Mouse (Mus musculus) liver, adult 2 months (tissue): ENCODE measurements at regions not wholly inside any gene's neighbourhood (a gene's known extent, or its start where the extent isn't known, plus 50 kb on each side); places are given as distances from the start of the nearest gene placed in this dataset.

Experiments used
- DNase-seq: peaks from one replicate; pipeline ENCODE4 v3.0.0-alpha.2; 2011; ENCODE audit warnings: low read depth, low spot score; ENCODE audit errors: extremely low read depth
- H3K27ac ChIP-seq: fragments of 200-500 bp; replicated peaks from 2 replicates; pipeline ENCODE4 v1.5.1; 2012; ENCODE audit warnings: low read depth, mild to moderate bottlenecking, control low read depth, inconsistent platforms, low read length; ENCODE audit not compliant: insufficient read depth
- H3K27me3 ChIP-seq: fragments of 200-500 bp; 2 replicates; pipeline ENCODE4 v1.6.1; 2012; ENCODE audit warnings: mild to moderate bottlenecking, moderate library complexity, low read length, inconsistent platforms; ENCODE audit not compliant: control insufficient read depth, insufficient read depth
- H3K36me3 ChIP-seq: fragments of 200-500 bp; 2 replicates; pipeline ENCODE4 v1.6.1; 2012; ENCODE audit warnings: low read length, inconsistent platforms; ENCODE audit not compliant: control insufficient read depth, insufficient read depth
- H3K4me1 ChIP-seq: fragments of 200-500 bp; 2 replicates; pipeline ENCODE4 v1.6.1; 2011; ENCODE audit warnings: low read length; ENCODE audit not compliant: control insufficient read depth, insufficient read depth
- H3K4me3 ChIP-seq: fragments of 200-500 bp; 2 replicates; pipeline ENCODE4 v1.5.1; 2011; ENCODE audit warnings: low read depth, mild to moderate bottlenecking, control low read depth, low read length, moderate library complexity; ENCODE audit not compliant: insufficient read depth
- H3K79me2 ChIP-seq: fragments of 200-500 bp; 2 replicates; pipeline ENCODE4 v1.6.1; 2012; ENCODE audit warnings: inconsistent platforms, mild to moderate bottlenecking, low read length, moderate library complexity; ENCODE audit not compliant: control insufficient read depth, insufficient read depth
- H3K9ac ChIP-seq: fragments of 200-500 bp; 2 replicates; pipeline ENCODE4 v1.6.1; 2012; ENCODE audit warnings: low read depth, mild to moderate bottlenecking, control low read depth, inconsistent platforms, low read length
- CTCF ChIP-seq: fragments of 200-500 bp; IDR thresholded peaks from 2 replicates; pipeline ENCODE4 v1.5.1; 2011; ENCODE audit warnings: low read depth, low read length, control low read depth
- POLR2A ChIP-seq: fragments of 200-500 bp; IDR thresholded peaks from 2 replicates; pipeline ENCODE4 v1.6.1; 2011; ENCODE audit warnings: low read length, control low read depth; ENCODE audit not compliant: insufficient read depth; ENCODE audit errors: extremely low read depth
- WGBS: fragments of 180-500 bp; shearing (Covaris S2); methylation state at CpG from one replicate; pipeline ENCODE4 v1.1.7; 2018; 5-methylcytosine and 5-hydroxymethylcytosine counted together

DNA sequence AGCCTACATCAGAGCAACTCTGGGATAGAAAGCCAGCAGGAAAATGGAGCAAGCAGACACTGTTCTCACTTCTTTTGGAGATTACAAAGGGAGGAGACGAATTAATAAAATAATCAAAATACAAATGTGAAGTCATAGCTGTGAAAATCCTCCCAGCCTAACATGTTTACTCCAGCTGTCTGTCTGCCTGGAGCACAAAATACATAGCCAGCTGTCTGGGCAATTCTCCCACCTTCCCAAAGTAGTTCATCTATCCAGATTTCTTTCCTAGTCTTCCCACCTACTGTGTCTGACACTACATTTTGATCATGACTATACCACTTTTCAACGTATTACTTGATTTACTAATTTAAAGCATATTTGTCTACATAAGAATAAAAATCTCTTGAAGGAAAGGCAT is 68.7 kb upstream of the Grin3a start:
- H3K27me3 ChIP-seq, result no peaks in the 10 kb centered on the region
- H3K4me3 ChIP-seq, result no peak overlapping the region
- no peak overlapping the region for H3K27ac ChIP-seq
- 77% methylated on average over 2 of the region's 2 CpGs for WGBS
- H3K9ac ChIP-seq, result no peak overlapping the region
- no peak for TF ChIP-seq POLR2A
- no peak for TF ChIP-seq CTCF
- no peaks in the 10 kb centered on the region for H3K36me3 ChIP-seq
- no peak for DNase-seq
- H3K79me2 ChIP-seq, result no peaks in the 10 kb centered on the region
- no peaks in the 10 kb centered on the region for H3K4me1 ChIP-seq

DNA sequence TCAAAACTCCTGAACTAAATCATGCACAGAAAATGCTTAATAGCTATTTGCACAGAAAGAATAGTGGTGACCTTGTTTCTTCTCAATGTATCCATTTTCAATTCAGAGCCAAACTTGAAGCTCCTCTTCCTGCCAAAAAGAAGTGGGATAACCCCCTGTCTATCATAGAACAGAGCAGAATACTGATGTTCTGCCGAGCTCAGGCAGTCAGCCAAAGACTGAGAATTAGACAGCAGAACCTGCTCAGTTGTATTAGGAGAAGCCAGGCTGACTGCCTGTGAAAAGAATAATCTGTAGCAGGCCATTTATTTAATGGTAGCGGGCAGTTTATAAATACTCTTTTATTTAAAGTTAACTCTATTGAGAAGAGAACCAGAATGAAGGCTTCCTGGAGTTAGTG is 68.1 kb upstream of the Grin3a start:
- WGBS, result 67% methylated on average over 2 of the region's 2 CpGs
- H3K36me3 ChIP-seq, result no peaks in the 10 kb centered on the region

More for the DNA sequence above, 68.1 kb upstream of the Grin3a start:
- no peak overlapping the region for H3K27ac ChIP-seq
- H3K9ac ChIP-seq, result no peak overlapping the region
- TF ChIP-seq CTCF (no peak), POLR2A (no peak)
- DNase-seq, result no peak
- no peaks in the 10 kb centered on the region for H3K79me2 ChIP-seq
- H3K4me1 ChIP-seq, result no peaks in the 10 kb centered on the region
- H3K27me3 ChIP-seq, result no peaks in the 10 kb centered on the region
- H3K4me3 ChIP-seq, result no peak overlapping the region
